Mouse (Mus musculus): ENCODE results near the gene Kdelc1.

DNA sequence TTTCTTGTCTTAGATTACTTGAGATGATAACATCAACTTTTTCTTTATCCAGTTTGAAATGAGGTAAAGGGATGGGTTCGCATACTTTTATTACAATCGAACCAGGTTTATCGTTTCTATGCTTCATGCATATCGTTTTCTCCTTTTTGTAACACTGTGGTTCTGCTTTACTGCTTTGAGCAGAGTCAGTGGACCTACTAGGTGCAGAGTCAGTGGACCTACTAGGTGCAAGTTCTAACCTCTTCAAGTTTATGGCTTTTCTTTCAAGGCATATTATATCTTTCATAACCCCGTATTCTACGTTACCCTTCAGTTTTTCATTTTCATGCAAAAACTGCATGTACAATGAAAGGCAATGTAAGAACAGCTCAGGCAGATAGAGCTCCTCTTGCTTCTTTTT is 55.2 kb downstream of the Kdelc1 start:
- TF ChIP-seq JUND (conservative IDR thresholded peaks at IDR 0.05; ENCODE audit: low read depth, low read length) (no peak), CTCF (conservative IDR thresholded peaks at IDR 0.05 in 1 of 2, IDR thresholded peaks at IDR 0.05 in 1 of 2; ENCODE audit: low read depth in 2 of 2, low read length in 2 of 2) (no peak), POLR2A (IDR thresholded peaks at IDR 0.05; ENCODE audit: low read depth, low read length) (no peak), EP300 (IDR thresholded peaks at IDR 0.05; ENCODE audit: low read length) (no peak), TBP (conservative IDR thresholded peaks at IDR 0.05; ENCODE audit: low read depth, low read length) (no peak)
